Mouse (Mus musculus) brain, embryonic 14.5 days (tissue): ENCODE data around the gene Olfr351.

ENCODE experiments used
- CTCF ChIP-seq: fragments of 200-500 bp; IDR thresholded peaks from 2 replicates; pipeline ENCODE4 v1.5.1; 2012; ENCODE audit warnings: inconsistent platforms, mild to moderate bottlenecking, moderate library complexity, borderline replicate concordance; ENCODE audit not compliant: insufficient read depth, insufficient read length; ENCODE audit errors: extremely low read depth
- POLR2A ChIP-seq: fragments of 200-500 bp; IDR thresholded peaks from 2 replicates; pipeline ENCODE4 v1.6.1; 2012; ENCODE audit warnings: mild to moderate bottlenecking, inconsistent platforms, borderline replicate concordance; ENCODE audit not compliant: poor library complexity, insufficient read depth, insufficient read length, severe bottlenecking; ENCODE audit errors: extremely low read depth

- TF ChIP-seq CTCF = no peak
- no peak for TF ChIP-seq POLR2A
Observed at GRCm38 (mm10) chr2:36862560-36862959, at the start of gene Olfr351.
